Mouse (Mus musculus): ENCODE data around the gene Tsc1. TPM values are rescaled to one million over a fixed set of nuclear protein-coding genes. Genes with fewer than 3 reads are reported as not detected.
A peak's percentile ranks its signal among the peaks of the same experiment; 100 is the strongest.

Gene Tsc1
- polyA plus RNA-seq, 1 experiment from 2014 or later = 13.8 TPM

- Histone ChIP-seq H3K9ac (ENCODE audit: low read depth, low read length) (no peak overlapping the region), H3K4me1 (ENCODE audit: control insufficient read depth, insufficient read depth, low read length) (no peaks in the 10 kb centered on the region), H3K9me3 (ENCODE audit: control insufficient read depth, low read length) (no peaks in the 10 kb centered on the region), H3K4me3 (ENCODE audit: low read length) (no peak overlapping the region), H3K36me3 (ENCODE audit: control insufficient read depth, insufficient read depth, low read length) (no peaks in the 10 kb centered on the region), H3K4me2 (ENCODE audit: low read depth, low read length) (no peak overlapping the region), H3K27me3 (replicated peaks; ENCODE audit: control insufficient read depth, insufficient read depth, low read length) (no peaks in the 10 kb centered on the region), H3K27ac (ENCODE audit: low read length) (no peak overlapping the region)
- ATAC-seq = peak; percentile 80
- 54% methylated on average over 12 of the region's 12 CpGs for WGBS
These were observed 39.1 kb upstream of the Tsc1 start for GRCm38 (mm10) chr2:28601720-28602590.

DNA sequence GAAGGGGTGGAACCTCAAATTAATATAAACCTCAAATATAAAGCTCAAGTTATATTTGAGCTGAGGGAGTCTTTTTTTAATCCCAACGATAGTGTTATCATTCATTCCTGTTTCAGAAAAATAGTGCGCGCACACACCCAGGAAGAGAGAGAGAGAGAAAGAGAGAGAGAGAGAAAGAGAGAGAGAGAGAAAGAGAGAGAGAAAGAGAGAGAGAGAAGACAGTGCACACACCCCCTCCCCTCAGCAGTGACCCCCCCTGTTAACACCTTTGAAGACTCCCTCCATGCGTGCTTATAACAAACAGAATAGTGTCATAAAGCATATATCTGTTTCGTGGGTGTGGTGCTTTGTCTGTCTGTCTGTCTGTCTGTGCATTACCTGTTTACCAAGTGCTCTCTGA lies 37.5 kb upstream of the Tsc1 start:
- ATAC-seq = no peak
- H3K4me2 ChIP-seq (ENCODE audit: low read depth, low read length) = no peak overlapping the region
- no peaks in the 10 kb centered on the region for H3K27me3 ChIP-seq (replicated peaks; ENCODE audit: control insufficient read depth, insufficient read depth, low read length)
- no peak overlapping the region for H3K27ac ChIP-seq (ENCODE audit: low read length)
- H3K4me1 ChIP-seq (ENCODE audit: control insufficient read depth, insufficient read depth, low read length) = peaks cover 2% of the 10 kb centered on the region; the same call in 1 of the 2 replicates
- no peaks in the 10 kb centered on the region for H3K36me3 ChIP-seq (ENCODE audit: control insufficient read depth, insufficient read depth, low read length)
- no peak overlapping the region for H3K4me3 ChIP-seq (ENCODE audit: low read length)
- H3K9ac ChIP-seq (ENCODE audit: low read depth, low read length) = no peak overlapping the region
- WGBS = 89% methylated on average over 5 of the region's 5 CpGs
- H3K9me3 ChIP-seq (ENCODE audit: control insufficient read depth, low read length) = no peaks in the 10 kb centered on the region

- H3K36me3 ChIP-seq (ENCODE audit: control insufficient read depth, insufficient read depth, low read length) = no peaks in the 10 kb centered on the region
- 69% methylated on average over 14 of the region's 14 CpGs for WGBS
- no peaks in the 10 kb centered on the region for H3K27me3 ChIP-seq (replicated peaks; ENCODE audit: control insufficient read depth, insufficient read depth, low read length)
- H3K27ac ChIP-seq (ENCODE audit: low read length) = no peak overlapping the region
- no peak overlapping the region for H3K4me3 ChIP-seq (ENCODE audit: low read length)
- no peak overlapping the region for H3K9ac ChIP-seq (ENCODE audit: low read depth, low read length)
- H3K4me1 ChIP-seq (ENCODE audit: control insufficient read depth, insufficient read depth, low read length) = peaks cover 2% of the 10 kb centered on the region; the same call in 1 of the 2 replicates
- H3K9me3 ChIP-seq (ENCODE audit: control insufficient read depth, low read length) = no peaks in the 10 kb centered on the region
- H3K4me2 ChIP-seq (ENCODE audit: low read depth, low read length) = no peak overlapping the region
- no peak for ATAC-seq
These were observed 35.1 kb upstream of the Tsc1 start for GRCm38 (mm10) chr2:28605789-28606541.

DNA sequence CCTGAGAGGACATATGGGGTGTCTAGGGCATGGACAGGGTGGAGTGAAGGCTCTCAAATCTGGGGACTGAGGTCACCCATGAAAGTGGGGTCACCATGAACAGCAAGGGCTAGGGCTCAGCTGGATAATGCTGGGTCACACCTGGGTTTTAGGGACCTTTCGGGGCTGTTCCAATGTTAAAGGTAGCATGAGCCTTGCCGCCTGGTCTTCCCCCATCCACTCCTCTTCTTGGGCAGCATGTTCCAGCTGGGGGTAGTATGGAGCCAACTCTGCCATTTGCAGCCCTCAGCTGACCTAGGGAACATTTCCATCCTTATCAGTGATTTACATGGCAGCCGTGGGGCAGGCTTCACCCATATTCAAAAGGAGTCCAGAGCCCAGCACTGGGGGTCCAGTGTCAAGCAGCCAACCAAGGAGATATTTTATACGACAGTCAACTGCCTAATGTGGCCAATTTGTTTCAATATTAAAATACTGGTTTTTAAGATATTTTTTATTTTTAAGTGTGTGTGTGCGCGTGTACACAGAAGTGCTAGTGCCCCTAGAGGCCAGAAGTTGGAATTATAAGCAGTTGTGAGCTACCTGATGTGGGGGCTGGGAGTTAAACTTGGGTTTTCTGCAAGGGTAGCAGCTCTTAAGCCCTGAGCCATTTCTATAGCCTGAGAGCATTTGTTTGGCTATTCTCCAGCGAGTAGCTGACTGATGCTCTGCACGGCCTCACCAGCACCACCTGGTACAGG lies 34.3 kb upstream of the Tsc1 start:
- 65% methylated on average over 8 of the region's 8 CpGs for WGBS
- no peak overlapping the region for H3K9ac ChIP-seq (ENCODE audit: low read depth, low read length)

GRCm38 (mm10) chr2:28607341-28608165 lies 33.5 kb upstream of the Tsc1 start:
- H3K4me3 ChIP-seq (ENCODE audit: low read length) = no peak overlapping the region
- peaks cover 2% of the 10 kb centered on the region; the same call in 1 of the 2 replicates for H3K4me1 ChIP-seq (ENCODE audit: control insufficient read depth, insufficient read depth, low read length)
- ATAC-seq = peak; percentile 33; the same call in 1 of the 2 replicates
- H3K27me3 ChIP-seq (replicated peaks; ENCODE audit: control insufficient read depth, insufficient read depth, low read length) = no peaks in the 10 kb centered on the region
- no peaks in the 10 kb centered on the region for H3K36me3 ChIP-seq (ENCODE audit: control insufficient read depth, insufficient read depth, low read length)
- H3K9me3 ChIP-seq (ENCODE audit: control insufficient read depth, low read length) = no peaks in the 10 kb centered on the region
- no peak overlapping the region for H3K27ac ChIP-seq (ENCODE audit: low read length)
- H3K4me2 ChIP-seq (ENCODE audit: low read depth, low read length) = no peak overlapping the region
- 43% methylated on average over 10 of the region's 10 CpGs for WGBS
- no peak overlapping the region for H3K9ac ChIP-seq (ENCODE audit: low read depth, low read length)

More for the DNA sequence above, 34.3 kb upstream of the Tsc1 start:
- Histone ChIP-seq H3K4me3 (ENCODE audit: low read length) (no peak overlapping the region), H3K27me3 (replicated peaks; ENCODE audit: control insufficient read depth, insufficient read depth, low read length) (no peaks in the 10 kb centered on the region), H3K4me2 (ENCODE audit: low read depth, low read length) (no peak overlapping the region), H3K36me3 (ENCODE audit: control insufficient read depth, insufficient read depth, low read length) (no peaks in the 10 kb centered on the region), H3K4me1 (ENCODE audit: control insufficient read depth, insufficient read depth, low read length) (peaks cover 2% of the 10 kb centered on the region; the same call in 1 of the 2 replicates), H3K9me3 (ENCODE audit: control insufficient read depth, low read length) (no peaks in the 10 kb centered on the region), H3K27ac (ENCODE audit: low read length) (no peak overlapping the region)
- ATAC-seq = no peak

- WGBS = 78% methylated on average over 10 of the region's 10 CpGs
- Histone ChIP-seq H3K27ac (ENCODE audit: low read length) (no peak overlapping the region), H3K4me3 (ENCODE audit: low read length) (no peak overlapping the region), H3K27me3 (replicated peaks; ENCODE audit: control insufficient read depth, insufficient read depth, low read length) (no peaks in the 10 kb centered on the region), H3K9ac (ENCODE audit: low read depth, low read length) (no peak overlapping the region), H3K4me1 (ENCODE audit: control insufficient read depth, insufficient read depth, low read length) (peaks cover 2% of the 10 kb centered on the region; the same call in 1 of the 2 replicates), H3K4me2 (ENCODE audit: low read depth, low read length) (no peak overlapping the region), H3K9me3 (ENCODE audit: control insufficient read depth, low read length) (no peaks in the 10 kb centered on the region), H3K36me3 (ENCODE audit: control insufficient read depth, insufficient read depth, low read length) (no peaks in the 10 kb centered on the region)
- ATAC-seq = no peak
These were observed 31.2 kb upstream of the Tsc1 start for GRCm38 (mm10) chr2:28609851-28610250.

- no peaks in the 10 kb centered on the region for H3K27me3 ChIP-seq (replicated peaks; ENCODE audit: control insufficient read depth, insufficient read depth, low read length)
- H3K9ac ChIP-seq (ENCODE audit: low read depth, low read length) = no peak overlapping the region
- no peak overlapping the region for H3K4me3 ChIP-seq (ENCODE audit: low read length)
- no peak for ATAC-seq
- no peak overlapping the region for H3K27ac ChIP-seq (ENCODE audit: low read length)
- no peaks in the 10 kb centered on the region for H3K9me3 ChIP-seq (ENCODE audit: control insufficient read depth, low read length)
- no peak overlapping the region for H3K4me2 ChIP-seq (ENCODE audit: low read depth, low read length)
- no peaks in the 10 kb centered on the region for H3K36me3 ChIP-seq (ENCODE audit: control insufficient read depth, insufficient read depth, low read length)
- H3K4me1 ChIP-seq (ENCODE audit: control insufficient read depth, insufficient read depth, low read length) = peaks cover 2% of the 10 kb centered on the region; the same call in 1 of the 2 replicates
- WGBS = 82% methylated on average over 12 of the region's 12 CpGs
These were observed 30.2 kb upstream of the Tsc1 start for GRCm38 (mm10) chr2:28610716-28611406.

DNA sequence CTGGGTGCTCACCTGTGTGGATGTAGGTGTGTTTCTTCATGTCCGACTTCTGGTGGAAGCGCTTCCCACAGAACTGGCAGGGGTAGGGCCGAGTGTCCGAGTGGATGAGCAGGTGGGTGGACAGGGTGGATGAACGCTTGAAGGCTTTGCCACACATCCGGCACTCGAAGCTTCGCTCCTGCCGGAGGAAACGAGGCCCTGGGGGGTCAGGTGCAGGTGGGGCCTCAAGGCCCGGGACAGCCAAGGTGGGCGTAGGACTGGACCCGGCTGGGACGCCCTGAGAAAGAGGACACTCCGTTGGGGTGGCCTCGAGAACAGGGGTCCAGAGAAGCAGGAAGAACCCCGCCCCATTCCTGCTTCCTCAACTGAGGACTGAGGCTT lies 29.6 kb upstream of the Tsc1 start:
- 86% methylated on average over 17 of the region's 17 CpGs for WGBS
- H3K27ac ChIP-seq (ENCODE audit: low read length) = no peak overlapping the region
- H3K27me3 ChIP-seq (replicated peaks; ENCODE audit: control insufficient read depth, insufficient read depth, low read length) = no peaks in the 10 kb centered on the region
- no peak overlapping the region for H3K4me3 ChIP-seq (ENCODE audit: low read length)
- H3K4me1 ChIP-seq (ENCODE audit: control insufficient read depth, insufficient read depth, low read length) = peaks cover 2% of the 10 kb centered on the region; the same call in 1 of the 2 replicates
- ATAC-seq = no peak
- H3K4me2 ChIP-seq (ENCODE audit: low read depth, low read length) = no peak overlapping the region
- no peaks in the 10 kb centered on the region for H3K9me3 ChIP-seq (ENCODE audit: control insufficient read depth, low read length)
- H3K9ac ChIP-seq (ENCODE audit: low read depth, low read length) = no peak overlapping the region
- no peaks in the 10 kb centered on the region for H3K36me3 ChIP-seq (ENCODE audit: control insufficient read depth, insufficient read depth, low read length)

Data from intestine, embryonic 16.5 days (tissue).